Mouse (Mus musculus) embryonic fibroblast, embryonic 13.5 days (primary cell): ENCODE measurements around the gene Paip2b.

Source experiments
- CTCF ChIP-seq: IDR thresholded peaks from 2 replicates; pipeline ENCODE4 v1.5.1; 2011; ENCODE audit warnings: mild to moderate bottlenecking, control low read depth, low read length, moderate library complexity, borderline replicate concordance; ENCODE audit not compliant: insufficient read depth
- POLR2A ChIP-seq: IDR thresholded peaks from 2 replicates; pipeline ENCODE4 v1.6.1; 2011; ENCODE audit warnings: low read depth, mild to moderate bottlenecking, control low read depth, low read length, moderate library complexity

- no peak for TF ChIP-seq CTCF
- no peak for TF ChIP-seq POLR2A
These were observed 32.0 kb upstream of the Paip2b start for GRCm38 (mm10) chr6:83863538-83863937.
